ENCODE assay signal across 23 mouse cellular contexts in genomic region chr3:22009898-22010699, GRCm38 (mm10).
DNase-seq lines count a peak whose midpoint lies in the region; ATAC-seq and TF ChIP-seq lines count a peak whose summit lies in the region.
"Had no signal": no experiment of that assay in that cellular context is flagged by ENCODE, and none has a peak within 500 bp of the region (broad histone marks: within the 10 kb centered on the region; RNA-seq: fewer than 3 reads in every experiment).

No protein-coding gene starts in this region.

- H3K27ac ChIP-seq in forebrain, embryonic 15.5 days (replicated peaks), result no peak overlapping the region
- H3K27ac ChIP-seq in hindbrain, embryonic 16.5 days (ENCODE audit: low read depth, low read length), result no peak overlapping the region
- H3K27ac ChIP-seq: embryonic facial prominence, embryonic 10.5 days; heart, adult 2 months; hindbrain, embryonic 10.5 days; limb, embryonic 10.5 days; midbrain, embryonic 10.5 days; neural tube, embryonic 15.5 days had no signal

- no peaks in the 10 kb centered on the region for H3K9me3 ChIP-seq in forebrain, embryonic 15.5 days
- H3K9me3 ChIP-seq in hindbrain, embryonic 16.5 days (ENCODE audit: control insufficient read depth, low read length), result no peaks in the 10 kb centered on the region
- H3K9me3 ChIP-seq: embryonic facial prominence, embryonic 10.5 days; hindbrain, embryonic 10.5 days; limb, embryonic 10.5 days; midbrain, embryonic 10.5 days; neural tube, embryonic 15.5 days had no signal

- H3K4me1 ChIP-seq in forebrain, embryonic 15.5 days, result no peaks in the 10 kb centered on the region
- no peaks in the 10 kb centered on the region for H3K4me1 ChIP-seq in lung, adult 2 months (ENCODE audit: control insufficient read depth, insufficient read depth, low read length)
- H3K4me1 ChIP-seq in hindbrain, embryonic 16.5 days (ENCODE audit: control insufficient read depth, insufficient read depth, low read depth, low read length), result no peaks in the 10 kb centered on the region
- H3K4me1 ChIP-seq: embryonic facial prominence, embryonic 10.5 days; hindbrain, embryonic 10.5 days; limb, embryonic 10.5 days; neural tube, embryonic 15.5 days had no signal

- no peaks in the 10 kb centered on the region for H3K27me3 ChIP-seq in forebrain, embryonic 15.5 days
- no peaks in the 10 kb centered on the region for H3K27me3 ChIP-seq in hindbrain, embryonic 16.5 days (replicated peaks; ENCODE audit: control insufficient read depth, insufficient read depth, low read length)
- H3K27me3 ChIP-seq: CH12.LX; neural tube, embryonic 15.5 days had no signal

- 87% methylated on average over 2 of the region's 2 CpGs for WGBS in forebrain, embryonic 15.5 days
- WGBS in lung, adult 2 months, result 83% methylated on average over 2 of the region's 2 CpGs
- WGBS in hindbrain, embryonic 16.5 days, result 69% methylated on average over 2 of the region's 2 CpGs

- DNase-seq in 3134 (ENCODE audit: extremely low read depth, insufficient read length, low spot score) (peak; percentile 40), 416B (ENCODE audit: low read depth) (peak; percentile 68)
- no peak for DNase-seq in lung, adult 2 months
- DNase-seq: adrenal gland, adult 8-10 months; cerebellum, adult 11 months; cerebellum, postnatal 36 days; heart, adult 2 months; kidney, adult 11 months; kidney, postnatal 14 days; right cerebral cortex, postnatal 4 days had no signal

- no peak overlapping the region for H3K4me3 ChIP-seq in forebrain, embryonic 15.5 days
- no peak overlapping the region for H3K4me3 ChIP-seq in lung, adult 2 months (replicated peaks; ENCODE audit: extremely low read depth, low read depth, low read length)
- no peak overlapping the region for H3K4me3 ChIP-seq in hindbrain, embryonic 16.5 days (ENCODE audit: low read length)
- H3K4me3 ChIP-seq: embryonic facial prominence, embryonic 10.5 days; erythroblast, embryonic 14.5 days; heart, adult 2 months; hindbrain, embryonic 10.5 days; limb, embryonic 10.5 days; midbrain, embryonic 10.5 days; neural tube, embryonic 15.5 days had no signal

- TF ChIP-seq POLR2A in lung, adult 2 months (IDR thresholded peaks at IDR 0.05; ENCODE audit: borderline replicate concordance, extremely low read depth, low read depth, low read length), result no peak

- H3K36me3 ChIP-seq in forebrain, embryonic 15.5 days, result no peaks in the 10 kb centered on the region
- H3K36me3 ChIP-seq in hindbrain, embryonic 16.5 days (ENCODE audit: control insufficient read depth, insufficient read depth, low read length), result no peaks in the 10 kb centered on the region
- H3K36me3 ChIP-seq: embryonic facial prominence, embryonic 10.5 days; hindbrain, embryonic 10.5 days; limb, embryonic 10.5 days; midbrain, embryonic 10.5 days; neural tube, embryonic 15.5 days had no signal

- no peak overlapping the region for H3K4me2 ChIP-seq in forebrain, embryonic 15.5 days (replicated peaks)
- H3K4me2 ChIP-seq in hindbrain, embryonic 16.5 days (ENCODE audit: low read length), result no peak overlapping the region
- H3K4me2 ChIP-seq: liver, embryonic 11.5 days; neural tube, embryonic 15.5 days had no signal

- 0 out of 2 replicates have a peak, but pooled peaks have one; percentile 22 for ATAC-seq in common myeloid progenitor, adult 5-6 weeks (replicated peaks; ENCODE audit: low read depth, poor library complexity, severe bottlenecking)
- peak; percentile 87 for ATAC-seq in megakaryocyte, adult 5-6 weeks (ENCODE audit: poor library complexity, severe bottlenecking)
- no peak for ATAC-seq in forebrain, embryonic 15.5 days (replicated peaks)
- ATAC-seq in hindbrain, embryonic 16.5 days, result no peak
- ATAC-seq: forebrain, embryonic 16.5 days had no signal

- no peak overlapping the region for H3K9ac ChIP-seq in forebrain, embryonic 15.5 days (replicated peaks)
- no peak overlapping the region for H3K9ac ChIP-seq in hindbrain, embryonic 16.5 days (ENCODE audit: low read depth, low read length)
- H3K9ac ChIP-seq: neural tube, embryonic 15.5 days had no signal

- TF ChIP-seq CTCF in lung, adult 2 months (IDR thresholded peaks at IDR 0.05; ENCODE audit: insufficient read depth, low read length), result no peak

Comparison
In these comparisons a context has a peak if more than half of its experiments do, and no peak if none do; other contexts are left out.
1. ATAC-seq: peak in common myeloid progenitor, adult 5-6 weeks (single experiment) and megakaryocyte, adult 5-6 weeks (single experiment); none in forebrain, embryonic 15.5 days (single experiment) and hindbrain, embryonic 16.5 days (single experiment).